Mouse (Mus musculus) forebrain, embryonic 16.5 days (tissue): ENCODE data around the gene Socs7. TPM values are rescaled to one million over a fixed set of nuclear protein-coding genes. Genes with fewer than 3 reads are reported as not detected.

Experiments used
- ATAC-seq: fragments of 200-750 bp; cut with Nextera tagmentation; 2 replicates; pipeline ENCODE4 v1.8.0; 2017; ENCODE audit warnings: mild to moderate bottlenecking, moderate library complexity
- H3K27ac ChIP-seq: fragments of 300-500 bp; sonication (generic); 2 replicates; pipeline ENCODE4 v1.5.1; 2014; ENCODE audit warnings: low read length, control low read depth
- H3K27me3 ChIP-seq: fragments of 300-500 bp; sonication (generic); replicated peaks from 2 replicates; pipeline ENCODE4 v1.6.1; 2014; ENCODE audit warnings: low read length; ENCODE audit not compliant: control insufficient read depth, insufficient read depth
- H3K36me3 ChIP-seq: fragments of 300-500 bp; sonication (generic); 2 replicates; pipeline ENCODE4 v1.6.1; 2014; ENCODE audit not compliant: control insufficient read depth, insufficient read depth
- H3K4me1 ChIP-seq: fragments of 300-500 bp; sonication (generic); replicated peaks from 2 replicates; pipeline ENCODE4 v1.6.1; 2014; ENCODE audit warnings: low read length; ENCODE audit not compliant: control insufficient read depth, insufficient read depth
- H3K4me2 ChIP-seq: fragments of 300-500 bp; sonication (generic); 2 replicates; pipeline ENCODE4 v1.6.1; 2014; ENCODE audit warnings: mild to moderate bottlenecking, low read length, control low read depth
- H3K4me3 ChIP-seq: fragments of 300-500 bp; sonication (generic); replicated peaks from 2 replicates; pipeline ENCODE4 v1.5.1; 2014; ENCODE audit warnings: mild to moderate bottlenecking, low read length, control low read depth
- H3K9ac ChIP-seq: fragments of 300-500 bp; sonication (generic); replicated peaks from 2 replicates; pipeline ENCODE4 v1.6.1; 2014; ENCODE audit warnings: low read depth, low read length, control low read depth
- H3K9me3 ChIP-seq: fragments of 300-500 bp; sonication (generic); 2 replicates; pipeline ENCODE4 v1.6.1; 2016; ENCODE audit warnings: low read length; ENCODE audit not compliant: control insufficient read depth
- WGBS: fragments of 180-500 bp; shearing (Covaris S2); extraction: QIAGEN DNeasy Blood & Tissue Kit; methylation state at CpG from one replicate; pipeline ENCODE4 v1.1.7; 2014; 5-methylcytosine and 5-hydroxymethylcytosine counted together
- polyA plus RNA-seq: library from polyadenylated mRNA; unstranded; fragments of >200 nt; fragmentation: Nextera tagmentation; extraction: Ambion mirVana; gene quantifications from 2 replicates; pipeline ENCODE4 v1.2.1, GENCODE M21; 2015

Socs7 gene
- polyA plus RNA-seq, 1 experiment from 2014 or later: 11.5 TPM

GRCm38 (mm10) chr11:97328148-97328547 lies 34.2 kb upstream of the Socs7 start:
- no peaks in the 10 kb centered on the region for H3K9me3 ChIP-seq
- no peak overlapping the region for H3K4me2 ChIP-seq
- H3K4me1 ChIP-seq: no peaks in the 10 kb centered on the region
- H3K27me3 ChIP-seq: no peaks in the 10 kb centered on the region
- H3K4me3 ChIP-seq: no peak overlapping the region
- WGBS: 24% methylated on average over 9 of the region's 9 CpGs
- ATAC-seq: no peak
- peaks cover 20% of the 10 kb centered on the region for H3K36me3 ChIP-seq
- H3K27ac ChIP-seq: no peak overlapping the region
- H3K9ac ChIP-seq: no peak overlapping the region

DNA sequence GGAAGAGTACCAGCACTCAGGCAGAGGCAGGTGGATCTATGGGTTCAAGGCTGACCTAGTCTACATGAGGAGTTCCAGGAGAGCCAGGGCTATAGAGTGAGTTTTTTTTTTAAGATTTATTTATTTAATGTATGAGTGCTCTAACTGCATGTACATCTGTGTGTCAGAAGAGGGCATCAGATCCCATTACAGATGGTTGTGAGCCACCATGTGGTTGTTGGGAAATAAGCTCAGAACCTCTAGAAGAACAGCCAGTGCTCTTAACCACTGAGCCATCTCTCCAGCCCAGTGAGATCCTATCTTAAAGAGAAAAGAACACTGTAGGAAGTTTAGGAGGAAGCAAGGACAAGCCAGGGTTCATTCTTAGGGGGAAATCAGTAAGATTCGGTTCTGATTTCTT lies 32.0 kb upstream of the Socs7 start:
- Histone ChIP-seq H3K27me3 (no peaks in the 10 kb centered on the region), H3K9ac (no peak overlapping the region), H3K9me3 (no peaks in the 10 kb centered on the region), H3K4me2 (no peak overlapping the region), H3K4me1 (no peaks in the 10 kb centered on the region), H3K4me3 (no peak overlapping the region), H3K36me3 (peaks cover 13% of the 10 kb centered on the region), H3K27ac (no peak overlapping the region)
- ATAC-seq: no peak
- 93% methylated on average over 1 of the region's 1 CpGs for WGBS

- Histone ChIP-seq H3K4me1 (no peaks in the 10 kb centered on the region), H3K9ac (no peak overlapping the region), H3K4me2 (no peak overlapping the region), H3K27me3 (no peaks in the 10 kb centered on the region), H3K4me3 (no peak overlapping the region), H3K27ac (no peak overlapping the region), H3K36me3 (peaks cover 6% of the 10 kb centered on the region; the same call in 1 of the 2 replicates), H3K9me3 (no peaks in the 10 kb centered on the region)
- WGBS: 54% methylated on average over 12 of the region's 12 CpGs
- no peak for ATAC-seq
Measured at GRCm38 (mm10) chr11:97331231-97332190, 30.8 kb upstream of the Socs7 start.

DNA sequence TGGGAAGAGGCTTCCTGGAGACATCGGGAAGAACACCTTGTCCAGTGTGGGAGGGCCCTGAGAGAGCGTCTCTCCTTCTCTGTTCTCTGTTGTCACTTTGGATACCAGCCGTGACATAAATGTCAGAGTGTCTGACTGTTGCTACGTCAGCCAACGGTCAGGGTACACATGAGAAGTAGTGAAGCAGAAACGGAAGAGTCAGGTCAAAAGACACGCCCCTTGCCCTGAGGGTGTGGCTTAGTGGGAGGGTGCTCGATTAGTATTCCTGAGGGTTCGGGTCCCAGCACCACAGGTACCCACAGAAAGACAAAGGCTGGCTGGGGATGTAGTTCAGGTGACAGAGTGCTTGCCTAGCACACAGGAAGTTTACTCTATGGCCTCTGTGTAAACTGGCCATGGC lies 29.3 kb upstream of the Socs7 start:
- H3K4me1 ChIP-seq: no peaks in the 10 kb centered on the region
- H3K27ac ChIP-seq: no peak overlapping the region
- no peak overlapping the region for H3K4me3 ChIP-seq
- no peak overlapping the region for H3K9ac ChIP-seq
- 52% methylated on average over 9 of the region's 9 CpGs for WGBS
- no peak for ATAC-seq
- H3K27me3 ChIP-seq: no peaks in the 10 kb centered on the region
- peaks cover 6% of the 10 kb centered on the region; the same call in 1 of the 2 replicates for H3K36me3 ChIP-seq
- H3K4me2 ChIP-seq: no peak overlapping the region
- no peaks in the 10 kb centered on the region for H3K9me3 ChIP-seq

DNA sequence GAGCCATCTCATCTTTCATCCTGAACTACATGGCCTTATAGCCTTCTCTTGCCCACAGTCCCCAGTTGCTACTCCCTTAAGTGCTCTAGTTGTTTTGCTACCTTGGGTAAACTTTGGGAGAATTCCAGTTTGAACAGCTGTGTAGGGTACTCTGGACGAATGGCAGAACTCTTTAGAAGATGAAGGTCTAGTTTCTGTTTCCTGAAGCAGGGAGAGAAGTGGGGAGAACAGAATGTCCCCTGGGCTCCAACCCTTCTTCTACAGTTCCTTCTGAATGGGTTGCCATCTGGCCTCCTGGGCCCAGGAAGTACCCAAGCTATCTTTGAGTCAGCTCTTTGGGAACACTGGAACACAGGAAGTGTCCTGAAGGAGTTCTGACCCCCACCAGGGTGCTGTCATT lies 28.5 kb upstream of the Socs7 start:
- Histone ChIP-seq H3K27ac (no peak overlapping the region), H3K4me1 (peaks cover 8% of the 10 kb centered on the region), H3K36me3 (peaks cover 6% of the 10 kb centered on the region; the same call in 1 of the 2 replicates), H3K9me3 (no peaks in the 10 kb centered on the region), H3K4me2 (no peak overlapping the region), H3K27me3 (no peaks in the 10 kb centered on the region), H3K4me3 (no peak overlapping the region), H3K9ac (no peak overlapping the region)
- no peak for ATAC-seq
- WGBS: 67% methylated on average over 1 of the region's 1 CpGs

GRCm38 (mm10) chr11:97334400-97334799 lies 28.0 kb upstream of the Socs7 start:
- H3K27me3 ChIP-seq: no peaks in the 10 kb centered on the region
- H3K36me3 ChIP-seq: peaks cover 3% of the 10 kb centered on the region; the same call in 1 of the 2 replicates
- ATAC-seq: no peak
- WGBS: 88% methylated on average over 9 of the region's 9 CpGs
- H3K9me3 ChIP-seq: no peaks in the 10 kb centered on the region
- no peak overlapping the region for H3K9ac ChIP-seq
- no peak overlapping the region for H3K4me3 ChIP-seq
- H3K4me2 ChIP-seq: no peak overlapping the region
- no peak overlapping the region for H3K27ac ChIP-seq
- peaks cover 10% of the 10 kb centered on the region for H3K4me1 ChIP-seq

DNA sequence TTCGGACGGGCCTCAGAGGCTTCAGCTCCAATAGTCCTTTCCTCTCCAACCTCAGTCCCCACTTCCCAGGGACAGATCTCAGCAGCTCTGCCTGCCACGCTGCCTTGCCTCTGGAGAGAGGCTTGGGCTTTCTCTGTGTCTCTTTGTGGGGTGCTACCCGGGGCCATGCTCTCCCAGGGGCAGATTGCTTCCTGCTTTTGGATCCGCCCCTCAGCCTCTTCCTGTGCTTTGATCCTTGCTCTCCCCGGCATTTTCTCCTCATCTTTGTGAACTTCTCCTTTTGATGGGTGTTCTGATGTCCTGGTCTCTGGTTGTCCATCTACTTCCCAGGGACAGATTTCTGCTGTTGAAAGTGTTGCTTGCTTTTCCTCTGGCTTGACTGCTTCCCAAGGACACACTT lies 26.1 kb upstream of the Socs7 start:
- H3K36me3 ChIP-seq: no peaks in the 10 kb centered on the region
- no peak overlapping the region for H3K27ac ChIP-seq
- no peak overlapping the region for H3K4me2 ChIP-seq
- no peaks in the 10 kb centered on the region for H3K9me3 ChIP-seq
- peaks cover 10% of the 10 kb centered on the region for H3K4me1 ChIP-seq
- H3K27me3 ChIP-seq: no peaks in the 10 kb centered on the region
- no peak overlapping the region for H3K9ac ChIP-seq
- 57% methylated on average over 6 of the region's 6 CpGs for WGBS
- no peak for ATAC-seq
- no peak overlapping the region for H3K4me3 ChIP-seq

- Histone ChIP-seq H3K9ac (no peak overlapping the region), H3K27ac (no peak overlapping the region), H3K4me1 (peaks cover 10% of the 10 kb centered on the region), H3K4me2 (no peak overlapping the region), H3K9me3 (no peaks in the 10 kb centered on the region), H3K27me3 (no peaks in the 10 kb centered on the region), H3K36me3 (no peaks in the 10 kb centered on the region), H3K4me3 (no peak overlapping the region)
- no peak for ATAC-seq
- 68% methylated on average over 14 of the region's 14 CpGs for WGBS
Measured at GRCm38 (mm10) chr11:97336751-97337345, 25.5 kb upstream of the Socs7 start.

GRCm38 (mm10) chr11:97337363-97337762 lies 25.0 kb upstream of the Socs7 start:
- Histone ChIP-seq H3K4me1 (peaks cover 10% of the 10 kb centered on the region), H3K9ac (no peak overlapping the region), H3K9me3 (no peaks in the 10 kb centered on the region), H3K4me3 (no peak overlapping the region), H3K4me2 (no peak overlapping the region), H3K27me3 (no peaks in the 10 kb centered on the region), H3K27ac (no peak overlapping the region), H3K36me3 (no peaks in the 10 kb centered on the region)
- no peak for ATAC-seq
- WGBS: 89% methylated on average over 12 of the region's 12 CpGs
